Mouse (Mus musculus) embryo, embryonic 10.5 days (tissue): ENCODE measurements at regions not wholly inside any gene's neighbourhood (a gene's known extent, or its start where the extent isn't known, plus 50 kb on each side); places are given as distances from the start of the nearest gene placed in this dataset.

Source experiments
- DNase-seq: peaks from one replicate; pipeline ENCODE4 v3.0.0-alpha.2; 2015; ENCODE audit warnings: low spot score

- no peak for DNase-seq
Measured at GRCm38 (mm10) chr17:9484098-9484497, 62.2 kb downstream of the Gm17728 start.

GRCm38 (mm10) chr17:9484566-9484965 lies 62.7 kb downstream of the Gm17728 start:
- no peak for DNase-seq

- no peak for DNase-seq
Measured at GRCm38 (mm10) chr17:9529340-9529739, 107.5 kb downstream of the Gm17728 start.

GRCm38 (mm10) chr17:9536090-9536489 lies 114.2 kb downstream of the Gm17728 start:
- no peak for DNase-seq

- no peak for DNase-seq
Measured at GRCm38 (mm10) chr17:9538371-9538770, 116.5 kb downstream of the Gm17728 start.

- no peak for DNase-seq
Measured at GRCm38 (mm10) chr17:9540156-9540555, 118.3 kb downstream of the Gm17728 start.

- DNase-seq: no peak
Measured at GRCm38 (mm10) chr17:9543224-9543797, 121.5 kb downstream of the Gm17728 start.

- DNase-seq: no peak
Measured at GRCm38 (mm10) chr17:9557544-9557943, 112.0 kb downstream of the Pabpc6 start.

GRCm38 (mm10) chr17:9566846-9567245 lies 102.7 kb downstream of the Pabpc6 start:
- DNase-seq: peak; percentile 30

- peak; percentile 50 for DNase-seq
Measured at GRCm38 (mm10) chr17:9579401-9580371, 89.8 kb downstream of the Pabpc6 start.

- no peak for DNase-seq
Measured at GRCm38 (mm10) chr17:9598131-9598530, 71.4 kb downstream of the Pabpc6 start.

GRCm38 (mm10) chr17:9600459-9600858 lies 69.1 kb downstream of the Pabpc6 start:
- DNase-seq: peak; percentile 18
